Mouse (Mus musculus) bone marrow macrophage, adult 2 months (primary cell): ENCODE results near the gene Cyp4f15. TPM values are rescaled to one million over a fixed set of nuclear protein-coding genes. Genes with fewer than 3 reads are reported as not detected.
"Not testable (repeated sequence)": the region's sequence is repeated elsewhere in the genome, so short reads cannot be mapped to it uniquely, and the experiment has no call there.

Experiments used
- H3K27ac ChIP-seq: 2 replicates; pipeline ENCODE4 v1.5.1; 2012; ENCODE audit warnings: low read depth, low read length; ENCODE audit not compliant: insufficient read depth
- H3K4me1 ChIP-seq: 2 replicates; pipeline ENCODE4 v1.6.1; 2012; ENCODE audit warnings: low read length; ENCODE audit not compliant: control insufficient read depth, insufficient read depth
- H3K4me3 ChIP-seq: 2 replicates; pipeline ENCODE4 v1.5.1; 2012; ENCODE audit warnings: mild to moderate bottlenecking, low read length, moderate library complexity; ENCODE audit not compliant: insufficient read depth
- CTCF ChIP-seq: IDR thresholded peaks from 2 replicates; pipeline ENCODE4 v1.5.1; 2012; ENCODE audit warnings: low read depth, mild to moderate bottlenecking, low read length, moderate library complexity
- POLR2A ChIP-seq: IDR thresholded peaks from 2 replicates; pipeline ENCODE4 v1.6.1; 2012; ENCODE audit warnings: mild to moderate bottlenecking, low read depth, low read length, borderline replicate concordance
- polyA plus RNA-seq: library from polyadenylated mRNA; stranded (reverse); fragments of >200 nt; gene quantifications from 2 replicates; pipeline ENCODE4 v1.2.4, GENCODE M21; 2012; ENCODE audit not compliant: missing spikeins, insufficient read depth, insufficient read length

Gene Cyp4f15
- polyA plus RNA-seq, 1 experiment: not detected

DNA sequence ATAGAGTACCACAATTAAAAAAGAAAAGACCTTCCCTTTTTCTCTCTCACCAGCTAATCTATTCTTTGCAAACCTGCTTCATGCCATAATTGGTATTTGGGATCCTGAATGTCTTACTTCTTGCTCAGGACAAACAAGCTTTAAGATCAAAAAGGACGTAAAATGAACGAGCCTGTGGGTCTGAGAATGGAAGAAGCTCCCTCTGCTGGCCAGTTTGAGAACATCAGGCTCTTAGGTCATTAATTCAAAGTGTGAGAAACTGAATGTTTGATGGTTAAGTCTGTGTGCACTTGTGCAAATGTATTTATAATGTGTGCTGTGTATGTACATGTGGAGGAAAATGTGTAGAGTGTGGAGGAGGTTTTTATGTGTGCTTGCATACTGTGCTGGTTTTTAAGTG is 5.0 kb upstream of the Cyp4f15 start:
- no peak for TF ChIP-seq POLR2A
- TF ChIP-seq CTCF: no peak
- H3K4me1 ChIP-seq: no peaks in the 10 kb centered on the region
- no peak overlapping the region for H3K27ac ChIP-seq
- H3K4me3 ChIP-seq: no peak overlapping the region

DNA sequence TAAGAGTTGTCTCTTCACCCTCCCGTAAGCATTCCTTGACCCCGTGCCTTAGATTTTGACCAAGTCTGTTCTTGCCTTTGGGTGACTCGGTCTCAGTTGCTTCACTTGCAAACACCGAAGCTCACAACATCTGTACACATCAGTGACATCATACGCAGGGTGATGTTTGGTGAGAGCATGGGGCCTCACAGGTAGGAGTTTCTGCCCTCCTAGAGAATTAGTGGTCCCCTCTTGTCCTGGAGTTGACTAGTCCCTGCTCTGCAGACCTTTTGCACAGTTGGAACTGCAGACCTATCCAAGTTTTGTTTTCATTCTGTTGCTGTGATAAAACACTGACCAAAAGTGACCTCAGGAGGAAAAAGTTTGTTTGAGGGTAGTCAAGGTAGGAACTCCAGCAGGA is 1.3 kb downstream of the Cyp4f15 start:
- no peaks in the 10 kb centered on the region for H3K4me1 ChIP-seq
- no peak overlapping the region for H3K4me3 ChIP-seq
- TF ChIP-seq CTCF: no peak
- no peak for TF ChIP-seq POLR2A
- H3K27ac ChIP-seq: no peak overlapping the region

DNA sequence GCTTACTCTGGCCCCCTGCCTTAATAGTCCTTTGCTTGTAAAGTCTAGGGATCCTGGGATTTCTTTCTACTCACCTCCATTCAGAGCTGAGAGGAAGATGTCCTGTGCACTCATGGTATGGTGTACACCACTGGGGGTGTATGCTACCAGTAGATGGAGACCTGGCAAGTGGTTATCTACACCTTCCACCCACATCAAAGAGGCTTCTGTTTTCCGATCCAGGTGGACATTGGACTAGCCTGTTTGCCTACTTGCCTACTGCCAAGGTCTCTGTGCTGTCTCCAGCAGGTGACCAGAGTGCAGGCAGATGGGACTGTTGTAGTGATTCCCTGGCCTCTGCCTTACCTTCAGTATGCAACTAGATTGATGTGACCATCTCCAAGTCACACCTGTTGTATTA is 5.5 kb downstream of the Cyp4f15 start:
- no peak for TF ChIP-seq CTCF
- TF ChIP-seq POLR2A: no peak
- H3K4me1 ChIP-seq: no peaks in the 10 kb centered on the region
- no peak overlapping the region for H3K4me3 ChIP-seq
- H3K27ac ChIP-seq: no peak overlapping the region

DNA sequence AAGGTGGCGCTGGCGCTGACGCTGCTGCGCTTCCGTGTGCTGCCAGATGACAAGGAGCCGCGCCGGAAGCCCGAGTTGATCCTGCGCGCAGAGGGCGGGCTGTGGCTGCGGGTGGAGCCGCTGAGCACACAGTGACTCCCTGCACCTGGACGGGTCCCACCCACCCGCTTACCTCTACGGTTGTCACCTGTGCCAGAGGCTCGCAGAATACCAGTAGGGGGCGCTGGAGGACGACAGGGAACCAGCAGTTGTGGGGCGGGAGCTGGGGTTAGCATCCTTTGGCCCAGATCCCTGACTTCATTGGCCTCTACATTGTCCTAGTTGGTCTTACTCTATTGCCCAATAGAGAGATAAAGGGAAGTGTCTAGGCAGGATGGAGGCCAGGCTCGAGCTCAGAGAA is 17.4 kb downstream of the Cyp4f15 start:
- Histone ChIP-seq H3K4me1 (no peaks in the 10 kb centered on the region), H3K27ac (no peak overlapping the region), H3K4me3 (no peak overlapping the region)
- TF ChIP-seq CTCF (no peak), POLR2A (no peak)

DNA sequence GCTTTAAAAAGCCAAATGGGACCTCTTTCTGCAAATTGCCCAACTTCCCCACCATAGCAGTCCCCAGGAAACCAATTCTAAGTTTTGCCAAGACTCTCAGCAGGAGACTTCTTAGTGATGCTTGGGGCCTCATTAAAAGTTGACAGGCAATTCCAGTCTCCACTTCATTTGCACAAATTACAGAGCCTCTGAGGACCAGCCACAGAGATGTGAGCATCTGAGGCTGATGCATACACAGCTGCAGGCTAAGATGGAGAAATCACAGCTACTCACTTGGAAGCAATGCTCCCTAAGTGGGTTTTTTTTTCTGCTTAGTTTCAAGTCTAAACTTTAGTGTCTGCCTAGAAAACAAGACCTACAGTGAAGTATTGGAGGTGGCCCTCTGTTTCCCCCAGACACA is 25.1 kb downstream of the Cyp4f15 start:
- H3K4me3 ChIP-seq, H3K27ac ChIP-seq: not testable (repeated sequence)

DNA sequence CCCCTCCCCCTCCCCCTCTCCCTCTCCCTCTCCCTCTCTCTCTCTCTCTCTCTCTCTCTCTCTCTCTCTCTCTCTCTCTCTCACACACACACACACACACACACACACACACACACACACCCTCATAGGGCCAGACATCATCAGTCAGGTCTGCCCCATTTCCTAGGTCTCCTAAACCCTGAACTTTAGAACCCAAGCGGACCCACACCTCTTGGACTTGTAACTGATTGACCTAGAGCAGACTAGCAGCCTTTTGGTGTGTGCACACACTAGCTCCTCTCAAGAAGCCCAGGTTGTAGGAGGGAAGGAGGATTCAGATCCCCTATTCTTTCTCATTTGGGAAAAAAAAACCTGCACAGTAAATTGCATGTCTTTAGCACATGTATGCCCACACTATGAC is 36.7 kb downstream of the Cyp4f15 start:
- H3K4me1 ChIP-seq, H3K4me3 ChIP-seq, H3K27ac ChIP-seq: not testable (repeated sequence)

More for the DNA sequence above, 25.1 kb downstream of the Cyp4f15 start:
- not testable (repeated sequence) for H3K4me1 ChIP-seq

DNA sequence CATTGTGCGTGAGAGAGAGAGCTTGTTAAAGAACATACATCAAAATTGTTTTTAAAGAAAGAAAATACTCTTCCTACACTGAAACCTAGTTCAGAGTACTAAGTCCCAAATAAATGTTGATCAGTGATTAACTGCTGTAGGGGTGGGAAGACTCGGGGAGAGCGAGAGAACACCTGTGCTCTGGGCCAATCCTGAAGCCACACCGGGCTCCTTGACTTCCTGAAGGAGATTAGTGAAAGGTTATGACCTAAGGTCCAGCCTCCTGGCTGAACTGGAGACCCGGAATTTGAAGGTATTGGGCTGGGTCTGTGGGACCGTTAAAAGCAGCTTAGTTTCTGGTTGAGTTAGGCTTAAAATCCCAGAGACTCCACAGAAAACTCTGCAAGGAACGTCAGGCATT is 37.3 kb downstream of the Cyp4f15 start:
- TF ChIP-seq CTCF (no peak), POLR2A (no peak)
- Histone ChIP-seq H3K4me1 (no peaks in the 10 kb centered on the region), H3K27ac (no peak overlapping the region), H3K4me3 (no peak overlapping the region)

DNA sequence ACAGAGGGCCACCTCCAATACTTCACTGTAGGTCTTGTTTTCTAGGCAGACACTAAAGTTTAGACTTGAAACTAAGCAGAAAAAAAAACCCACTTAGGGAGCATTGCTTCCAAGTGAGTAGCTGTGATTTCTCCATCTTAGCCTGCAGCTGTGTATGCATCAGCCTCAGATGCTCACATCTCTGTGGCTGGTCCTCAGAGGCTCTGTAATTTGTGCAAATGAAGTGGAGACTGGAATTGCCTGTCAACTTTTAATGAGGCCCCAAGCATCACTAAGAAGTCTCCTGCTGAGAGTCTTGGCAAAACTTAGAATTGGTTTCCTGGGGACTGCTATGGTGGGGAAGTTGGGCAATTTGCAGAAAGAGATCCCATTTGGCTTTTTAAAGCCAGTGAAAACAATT is 40.9 kb downstream of the Cyp4f15 start:
- H3K4me3 ChIP-seq, H3K4me1 ChIP-seq, H3K27ac ChIP-seq: not testable (repeated sequence)

DNA sequence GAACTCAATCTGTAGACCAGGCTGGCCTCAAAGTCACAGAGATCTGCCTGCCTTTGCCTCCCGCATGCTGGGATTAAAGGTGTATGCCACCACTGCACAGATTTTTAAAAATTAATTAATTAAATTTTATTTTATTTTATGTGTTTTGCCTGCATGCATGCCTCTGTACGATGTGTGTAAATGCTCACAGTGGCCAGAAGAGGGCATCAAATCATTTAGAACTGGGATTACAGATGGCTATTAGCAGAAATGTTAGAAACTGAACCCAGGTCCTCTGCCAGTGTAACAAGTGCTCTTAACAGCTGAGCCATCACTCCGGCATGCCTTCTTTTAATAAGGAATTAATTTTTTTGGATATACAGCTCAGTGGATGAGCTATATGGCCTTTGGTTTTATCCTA is 43.6 kb downstream of the Cyp4f15 start:
- TF ChIP-seq CTCF: no peak
- no peak for TF ChIP-seq POLR2A
- no peaks in the 10 kb centered on the region for H3K4me1 ChIP-seq
- H3K27ac ChIP-seq: no peak overlapping the region
- no peak overlapping the region for H3K4me3 ChIP-seq

DNA sequence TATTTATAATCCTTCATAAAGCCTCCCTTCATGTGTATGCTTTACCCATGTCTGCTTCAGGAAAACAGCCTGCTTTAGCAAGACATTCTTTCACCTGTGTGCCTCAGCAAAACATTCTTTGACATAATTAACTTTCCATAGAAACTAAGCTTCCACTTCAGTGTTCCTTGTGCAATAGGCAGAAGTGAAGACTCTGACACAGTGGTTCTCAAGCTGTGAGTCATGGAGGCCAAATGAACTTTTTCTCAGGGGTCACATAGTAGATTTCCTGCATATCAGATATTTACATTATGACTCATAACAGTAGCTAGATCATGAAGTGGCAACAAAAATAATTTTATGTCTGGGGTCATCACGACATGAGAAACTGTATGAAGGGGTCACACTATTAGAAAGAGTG is 53.0 kb downstream of the Cyp4f15 start:
- no peak for TF ChIP-seq POLR2A
- TF ChIP-seq CTCF: no peak
- Histone ChIP-seq H3K4me3 (no peak overlapping the region), H3K4me1 (no peaks in the 10 kb centered on the region), H3K27ac (no peak overlapping the region)

DNA sequence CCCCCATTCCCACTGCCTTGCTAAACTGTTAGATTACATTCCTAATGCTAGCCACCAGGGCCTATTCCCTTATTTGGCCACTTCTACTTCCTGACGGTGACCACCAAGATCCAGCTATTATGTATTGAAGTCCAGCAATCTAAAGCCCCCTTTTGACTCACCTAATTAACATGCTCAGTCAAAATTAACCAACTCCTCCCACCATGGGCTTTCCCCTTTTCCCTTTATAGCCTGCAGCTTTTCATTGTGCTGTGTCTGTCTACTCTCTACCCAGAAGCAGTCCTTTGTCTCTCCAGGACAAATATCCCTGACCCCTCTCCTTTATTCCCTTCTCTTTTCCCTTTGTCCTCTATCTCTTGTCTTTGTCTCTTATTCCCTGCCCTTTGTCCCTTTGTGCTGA is 55.6 kb downstream of the Cyp4f15 start:
- Histone ChIP-seq H3K27ac (no peak overlapping the region), H3K4me3 (no peak overlapping the region), H3K4me1 (no peaks in the 10 kb centered on the region)
- TF ChIP-seq CTCF (no peak), POLR2A (no peak)
